Mouse (Mus musculus) intestine, embryonic 14.5 days (tissue): ENCODE results near the gene Clec11a. TPM values are rescaled to one million over a fixed set of nuclear protein-coding genes. Genes with fewer than 3 reads are reported as not detected.

Experiments used
- ATAC-seq: fragments of 200-750 bp; cut with Nextera tagmentation; replicated peaks from 2 replicates; pipeline ENCODE4 v1.8.0; 2017; ENCODE audit warnings: low read depth, moderate number of reproducible peaks, moderate TSS enrichment, moderate library complexity; ENCODE audit not compliant: low FRiP score, low TSS enrichment
- DNase-seq: peaks from one replicate; pipeline ENCODE4 v3.0.0-alpha.2; 2018; ENCODE audit warnings: low spot score
- H3K27ac ChIP-seq: fragments of 300-500 bp; sonication (generic); 2 replicates; pipeline ENCODE4 v1.5.1; 2014; ENCODE audit warnings: low read depth, mild to moderate bottlenecking, control low read depth
- H3K27me3 ChIP-seq: fragments of 300-500 bp; sonication (generic); replicated peaks from 2 replicates; pipeline ENCODE4 v1.6.1; 2014; ENCODE audit warnings: low read length, control low read depth; ENCODE audit not compliant: control insufficient read depth, insufficient read depth
- H3K36me3 ChIP-seq: fragments of 300-500 bp; sonication (generic); 2 replicates; pipeline ENCODE4 v1.6.1; 2014; ENCODE audit warnings: low read length, control low read depth; ENCODE audit not compliant: control insufficient read depth, insufficient read depth
- H3K4me1 ChIP-seq: fragments of 300-500 bp; sonication (generic); replicated peaks from 2 replicates; pipeline ENCODE4 v1.6.1; 2014; ENCODE audit warnings: low read length, control low read depth, mixed read lengths; ENCODE audit not compliant: control insufficient read depth, insufficient read depth
- H3K4me2 ChIP-seq: fragments of 300-500 bp; sonication (generic); 2 replicates; pipeline ENCODE4 v1.6.1; 2014; ENCODE audit warnings: low read length
- H3K4me3 ChIP-seq: fragments of 300-500 bp; sonication (generic); 2 replicates; pipeline ENCODE4 v1.5.1; 2014; ENCODE audit warnings: low read depth, low read length, control low read depth, mixed read lengths
- H3K9ac ChIP-seq: fragments of 300-500 bp; sonication (generic); 2 replicates; pipeline ENCODE4 v1.6.1; 2014; ENCODE audit warnings: mild to moderate bottlenecking, low read length
- H3K9me3 ChIP-seq: fragments of 300-500 bp; sonication (generic); 2 replicates; pipeline ENCODE4 v1.6.1; 2016; ENCODE audit warnings: low read length, control low read depth; ENCODE audit not compliant: control insufficient read depth
- WGBS: fragments of 180-500 bp; shearing (Covaris S2); extraction: QIAGEN DNeasy Blood & Tissue Kit; methylation state at CpG from one replicate; pipeline ENCODE4 v1.1.7; 2014; 5-methylcytosine and 5-hydroxymethylcytosine counted together
- polyA plus RNA-seq: library from polyadenylated mRNA; unstranded; fragments of >200 nt; fragmentation: Nextera tagmentation; extraction: Ambion mirVana; gene quantifications from 2 replicates; pipeline ENCODE4 v1.2.1, GENCODE M21; 2014

The Clec11a gene
- polyA plus RNA-seq, 1 experiment from 2014 or later = 5.4 TPM

DNA sequence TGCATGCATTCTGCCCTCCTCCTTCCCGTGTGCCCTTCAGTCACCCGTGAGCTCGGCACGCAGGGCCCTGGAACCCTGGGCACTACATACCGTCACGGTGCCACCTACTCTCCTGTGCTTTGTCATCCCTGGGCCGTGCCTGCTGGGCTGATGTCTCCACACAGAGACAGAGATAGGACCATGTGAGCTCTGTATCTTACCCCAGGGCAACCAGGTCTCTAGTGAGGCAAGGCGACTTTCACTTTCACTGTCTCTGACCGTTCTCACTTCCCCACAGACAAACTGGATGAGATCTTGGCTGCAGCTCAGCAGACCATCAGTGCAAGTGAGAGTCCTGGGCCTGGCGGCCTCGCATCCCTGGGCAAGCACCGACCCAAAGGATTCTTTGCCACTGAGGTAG, 37.9 kb upstream of the Clec11a start:
- Histone ChIP-seq H3K4me2 (no peak overlapping the region), H3K4me1 (no peaks in the 10 kb centered on the region), H3K27me3 (0 out of 2 replicates have a peak, but pooled peaks cover 7% of the 10 kb centered on the region), H3K27ac (no peak overlapping the region), H3K9ac (no peak overlapping the region), H3K4me3 (no peak overlapping the region), H3K9me3 (no peaks in the 10 kb centered on the region), H3K36me3 (peaks cover 3% of the 10 kb centered on the region; the same call in 1 of the 2 replicates)
- 74% methylated on average over 12 of the region's 12 CpGs for WGBS
- ATAC-seq = no peak
- DNase-seq = no peak

DNA sequence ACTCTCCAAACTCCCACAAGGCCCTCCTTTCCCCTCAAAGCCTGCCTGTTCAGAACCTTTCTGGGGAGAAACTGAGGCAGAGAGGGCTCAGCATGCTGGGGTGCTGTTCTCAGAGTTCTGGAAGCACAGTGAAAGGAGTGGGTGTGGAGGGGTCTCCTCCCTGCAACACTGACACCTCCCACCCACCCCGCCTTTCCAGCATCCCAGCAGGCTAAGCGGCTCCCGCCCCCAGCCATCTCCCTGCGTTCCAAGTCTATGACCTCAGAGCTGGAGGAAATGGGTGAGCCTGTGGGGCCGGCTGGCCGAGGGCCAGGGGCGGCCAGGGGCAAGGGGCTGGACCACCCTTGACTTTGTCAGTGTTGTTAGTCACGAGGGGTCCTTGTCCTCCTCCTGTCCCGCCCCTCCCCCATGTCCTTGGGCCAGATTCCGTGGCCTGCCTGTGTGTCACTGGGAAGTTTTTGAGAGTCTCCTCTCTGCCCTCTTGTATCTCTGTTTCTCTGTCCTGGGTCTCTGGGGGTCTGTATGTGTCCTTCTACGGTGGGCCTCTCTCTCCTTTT, 36.8 kb upstream of the Clec11a start:
- no peak overlapping the region for H3K27ac ChIP-seq
- no peaks in the 10 kb centered on the region for H3K9me3 ChIP-seq
- 0 out of 2 replicates have a peak, but pooled peaks have one; percentile 32 for ATAC-seq
- DNase-seq = no peak
- peak overlapping the region; percentile 18; the same call in 1 of the 2 replicates for H3K4me2 ChIP-seq
- WGBS = 19% methylated on average over 11 of the region's 11 CpGs
- H3K27me3 ChIP-seq = peaks cover 12% of the 10 kb centered on the region
- no peaks in the 10 kb centered on the region for H3K4me1 ChIP-seq
- H3K4me3 ChIP-seq = no peak overlapping the region
- H3K9ac ChIP-seq = no peak overlapping the region
- peaks cover 3% of the 10 kb centered on the region; the same call in 1 of the 2 replicates for H3K36me3 ChIP-seq

DNA sequence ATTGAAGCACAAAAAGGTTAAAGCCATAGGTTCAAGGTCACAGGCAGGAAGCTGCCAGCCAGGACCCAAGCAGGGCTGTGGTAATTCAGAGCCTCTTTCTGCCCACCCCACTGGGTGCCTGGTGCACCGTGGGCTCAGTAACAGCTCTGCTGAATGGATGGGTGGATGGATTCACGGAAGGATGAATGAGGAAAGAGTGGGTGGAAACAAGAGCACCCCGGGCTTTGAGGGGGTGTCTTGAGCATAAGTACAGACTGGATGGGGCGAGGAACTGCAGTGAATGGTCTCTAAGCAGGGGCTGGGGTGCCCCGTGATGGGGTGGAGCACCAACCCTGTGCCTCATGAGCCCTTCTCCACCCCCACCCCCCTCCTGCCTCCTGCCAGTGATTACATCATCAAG, 35.0 kb upstream of the Clec11a start:
- peaks cover 3% of the 10 kb centered on the region; the same call in 1 of the 2 replicates for H3K36me3 ChIP-seq
- H3K4me3 ChIP-seq = no peak overlapping the region
- peaks cover 30% of the 10 kb centered on the region for H3K27me3 ChIP-seq
- no peaks in the 10 kb centered on the region for H3K9me3 ChIP-seq
- no peak overlapping the region for H3K27ac ChIP-seq
- no peak for ATAC-seq
- no peaks in the 10 kb centered on the region for H3K4me1 ChIP-seq
- no peak overlapping the region for H3K4me2 ChIP-seq
- no peak for DNase-seq
- H3K9ac ChIP-seq = no peak overlapping the region
- WGBS = 64% methylated on average over 5 of the region's 5 CpGs

DNA sequence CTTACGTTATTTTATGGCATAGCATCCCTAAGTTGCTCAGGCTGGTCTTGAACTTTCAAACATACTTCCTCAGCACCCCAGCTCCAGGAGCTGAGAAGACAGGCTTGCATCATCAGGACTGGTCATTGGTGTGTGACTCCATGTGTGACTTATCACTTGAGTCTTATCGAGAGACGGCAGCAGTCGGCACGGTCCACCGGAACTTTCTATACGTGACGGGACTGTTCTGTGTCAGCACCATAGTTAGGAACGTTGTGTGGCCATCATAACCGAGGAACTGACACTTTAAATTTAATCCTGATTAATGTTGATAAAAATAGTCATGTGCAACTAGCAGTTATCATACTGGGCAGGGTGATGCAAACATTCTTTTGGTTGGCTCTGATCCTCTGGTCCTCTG, 34.4 kb upstream of the Clec11a start:
- Histone ChIP-seq H3K27me3 (peaks cover 36% of the 10 kb centered on the region), H3K4me1 (no peaks in the 10 kb centered on the region; the same call in 1 of the 2 replicates), H3K36me3 (peaks cover under 1% of the 10 kb centered on the region; the same call in 1 of the 2 replicates), H3K9ac (no peak overlapping the region), H3K4me2 (no peak overlapping the region), H3K4me3 (no peak overlapping the region), H3K9me3 (no peaks in the 10 kb centered on the region), H3K27ac (no peak overlapping the region)
- no peak for DNase-seq
- 87% methylated on average over 10 of the region's 10 CpGs for WGBS
- ATAC-seq = no peak

GRCm38 (mm10) chr7:44340226-44340625, 33.5 kb upstream of the Clec11a start:
- 61% methylated on average over 6 of the region's 6 CpGs for WGBS
- Histone ChIP-seq H3K4me1 (no peaks in the 10 kb centered on the region; the same call in 1 of the 2 replicates), H3K4me2 (no peak overlapping the region), H3K9me3 (no peaks in the 10 kb centered on the region), H3K27ac (no peak overlapping the region), H3K27me3 (peaks cover 45% of the 10 kb centered on the region), H3K36me3 (no peaks in the 10 kb centered on the region), H3K9ac (no peak overlapping the region), H3K4me3 (no peak overlapping the region)
- ATAC-seq (no peak), DNase-seq (no peak)

DNA sequence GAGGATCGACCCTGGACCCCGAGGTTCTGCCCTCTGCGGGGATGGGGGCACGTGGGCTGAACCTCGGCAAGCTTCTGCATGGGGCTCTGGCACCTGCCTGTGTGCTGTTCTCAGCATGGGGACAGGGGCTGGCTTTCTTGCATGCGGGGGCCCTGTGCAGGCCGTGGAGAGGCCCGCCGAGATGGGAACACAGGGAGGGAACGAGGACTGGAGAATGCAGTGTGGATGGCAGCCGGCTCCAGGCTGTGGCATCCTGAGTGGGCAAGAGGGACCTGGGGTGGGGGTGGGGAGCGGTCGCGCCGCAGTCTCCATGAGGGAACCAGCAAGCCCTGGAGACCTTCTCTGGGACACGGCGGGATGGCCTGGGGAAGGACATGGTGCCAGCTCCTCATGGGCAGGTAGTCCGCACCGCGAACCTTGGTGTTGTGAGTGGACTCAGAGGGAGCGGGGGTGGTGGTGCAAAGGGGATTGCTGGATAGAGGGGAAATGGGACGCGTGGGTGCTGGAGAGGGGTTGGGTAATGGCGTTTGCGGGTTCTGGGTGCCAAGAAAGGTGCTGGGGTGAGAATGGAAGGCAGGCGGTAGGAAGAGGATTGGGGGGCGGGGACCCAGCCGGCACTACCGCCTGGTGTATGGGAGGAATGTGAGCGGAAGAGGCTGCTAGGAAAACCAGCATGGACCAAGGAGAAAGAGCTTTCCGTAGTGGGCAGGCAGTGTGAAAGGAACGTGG, 30.6 kb upstream of the Clec11a start:
- Histone ChIP-seq H3K4me1 (no peaks in the 10 kb centered on the region; the same call in 1 of the 2 replicates), H3K36me3 (no peaks in the 10 kb centered on the region), H3K4me2 (no peak overlapping the region), H3K4me3 (peak overlapping the region; percentile 14; the same call in 1 of the 2 replicates), H3K9ac (no peak overlapping the region), H3K9me3 (no peaks in the 10 kb centered on the region), H3K27ac (no peak overlapping the region), H3K27me3 (peaks cover 50% of the 10 kb centered on the region)
- WGBS = 5% methylated on average over 32 of the region's 32 CpGs
- no peak for ATAC-seq
- no peak for DNase-seq

DNA sequence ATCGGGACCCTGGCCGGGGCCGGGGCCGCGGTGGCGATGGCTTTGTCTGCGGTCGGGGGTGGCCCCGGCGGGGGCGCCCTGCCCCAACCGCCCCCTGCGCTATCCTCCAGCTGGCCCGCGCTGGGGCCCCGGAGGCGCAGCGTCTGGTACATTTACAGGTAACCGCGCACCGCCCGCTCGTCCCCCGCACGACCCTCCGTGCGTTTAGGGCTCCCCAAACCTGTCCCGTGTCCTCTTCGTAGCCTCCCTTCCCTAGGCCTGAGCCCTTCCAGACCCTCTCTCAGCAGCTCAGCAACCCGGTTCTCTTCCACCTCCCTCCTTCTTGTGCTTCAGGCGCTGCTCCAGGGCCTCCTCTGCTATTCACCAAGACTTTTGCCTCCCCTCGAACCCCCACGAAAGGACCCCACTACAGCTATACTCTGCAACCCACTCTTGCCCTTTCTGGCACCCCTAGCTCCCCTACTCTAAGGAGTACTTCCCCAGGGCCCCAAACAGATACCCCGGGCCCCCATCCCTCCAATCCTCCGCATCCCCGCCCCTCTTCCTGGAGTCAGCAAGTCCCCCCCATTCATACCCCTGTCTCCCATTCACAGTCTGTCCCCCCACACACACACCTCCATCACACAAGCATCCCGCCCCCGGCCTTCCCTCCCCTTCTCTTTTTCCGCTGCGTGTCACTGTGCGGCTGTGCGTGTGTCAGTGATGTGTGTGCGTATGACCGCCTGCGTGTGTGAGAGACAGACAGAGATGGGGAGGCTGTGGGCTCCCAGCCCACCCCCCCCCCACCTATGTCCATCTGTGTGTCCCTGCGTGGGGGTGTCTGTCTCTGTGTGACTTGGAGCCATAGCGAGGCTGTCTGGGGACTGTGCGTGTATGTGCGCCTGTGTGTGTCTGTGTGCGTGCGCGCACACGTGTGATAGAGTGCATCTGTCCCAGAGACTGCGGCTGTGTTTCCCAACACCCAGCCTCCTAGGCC, 29.6 kb upstream of the Clec11a start:
- DNase-seq = no peak
- peak; percentile 19; the same call in 1 of the 2 replicates for ATAC-seq
- peak overlapping the region; percentile 64 for H3K4me2 ChIP-seq
- H3K9me3 ChIP-seq = no peaks in the 10 kb centered on the region
- H3K4me3 ChIP-seq = peak overlapping the region; percentile 31
- peaks cover 50% of the 10 kb centered on the region for H3K27me3 ChIP-seq
- no peaks in the 10 kb centered on the region for H3K36me3 ChIP-seq
- no peak overlapping the region for H3K9ac ChIP-seq
- WGBS = 4% methylated on average over 36 of the region's 54 CpGs
- H3K4me1 ChIP-seq = no peaks in the 10 kb centered on the region; the same call in 1 of the 2 replicates
- H3K27ac ChIP-seq = no peak overlapping the region
